Mouse (Mus musculus) stomach, embryonic 16.5 days (tissue): ENCODE data around the gene Zfp444. TPM values are rescaled to one million over a fixed set of nuclear protein-coding genes. Genes with fewer than 3 reads are reported as not detected.
"Not testable (repeated sequence)": the region's sequence is repeated elsewhere in the genome, so short reads cannot be mapped to it uniquely, and the experiment has no call there.

ENCODE experiments used
- ATAC-seq: fragments of 200-750 bp; cut with Nextera tagmentation; 2 replicates; pipeline ENCODE4 v1.8.0; 2017; ENCODE audit warnings: moderate number of reproducible peaks, moderate TSS enrichment; ENCODE audit not compliant: insufficient read depth, low FRiP score
- H3K27ac ChIP-seq: fragments of 300-500 bp; sonication (generic); 2 replicates; pipeline ENCODE4 v1.5.1; 2014; ENCODE audit warnings: low read length
- H3K27me3 ChIP-seq: fragments of 300-500 bp; sonication (generic); 2 replicates; pipeline ENCODE4 v1.6.1; 2014; ENCODE audit warnings: low read length, control low read depth, mixed read lengths; ENCODE audit not compliant: control insufficient read depth, insufficient read depth
- H3K36me3 ChIP-seq: fragments of 300-500 bp; sonication (generic); 2 replicates; pipeline ENCODE4 v1.6.1; 2014; ENCODE audit warnings: low read length; ENCODE audit not compliant: control insufficient read depth, insufficient read depth
- H3K4me1 ChIP-seq: fragments of 300-500 bp; sonication (generic); 2 replicates; pipeline ENCODE4 v1.6.1; 2014; ENCODE audit warnings: low read length, control low read depth, mixed read lengths; ENCODE audit not compliant: control insufficient read depth, insufficient read depth
- H3K4me2 ChIP-seq: fragments of 300-500 bp; sonication (generic); 2 replicates; pipeline ENCODE4 v1.6.1; 2014; ENCODE audit warnings: low read depth, low read length, mixed read lengths
- H3K4me3 ChIP-seq: fragments of 300-500 bp; sonication (generic); replicated peaks from 2 replicates; pipeline ENCODE4 v1.5.1; 2014; ENCODE audit warnings: mild to moderate bottlenecking, low read length
- H3K9ac ChIP-seq: fragments of 300-500 bp; sonication (generic); 2 replicates; pipeline ENCODE4 v1.6.1; 2014; ENCODE audit warnings: low read length
- H3K9me3 ChIP-seq: fragments of 300-500 bp; sonication (generic); replicated peaks from 2 replicates; pipeline ENCODE4 v1.6.1; 2016; ENCODE audit warnings: low read length, control low read depth; ENCODE audit not compliant: control insufficient read depth
- WGBS: fragments of 180-500 bp; shearing (Covaris S2); extraction: QIAGEN DNeasy Blood & Tissue Kit; methylation state at CpG from one replicate; pipeline ENCODE4 v1.1.7; 2014; 5-methylcytosine and 5-hydroxymethylcytosine counted together
- polyA plus RNA-seq: library from polyadenylated mRNA; unstranded; fragments of >200 nt; fragmentation: Nextera tagmentation; extraction: Ambion mirVana; gene quantifications from 2 replicates; pipeline ENCODE4 v1.2.1, GENCODE M21; 2015

Gene Zfp444
- polyA plus RNA-seq, 1 experiment from 2014 or later: 32.7 TPM

DNA sequence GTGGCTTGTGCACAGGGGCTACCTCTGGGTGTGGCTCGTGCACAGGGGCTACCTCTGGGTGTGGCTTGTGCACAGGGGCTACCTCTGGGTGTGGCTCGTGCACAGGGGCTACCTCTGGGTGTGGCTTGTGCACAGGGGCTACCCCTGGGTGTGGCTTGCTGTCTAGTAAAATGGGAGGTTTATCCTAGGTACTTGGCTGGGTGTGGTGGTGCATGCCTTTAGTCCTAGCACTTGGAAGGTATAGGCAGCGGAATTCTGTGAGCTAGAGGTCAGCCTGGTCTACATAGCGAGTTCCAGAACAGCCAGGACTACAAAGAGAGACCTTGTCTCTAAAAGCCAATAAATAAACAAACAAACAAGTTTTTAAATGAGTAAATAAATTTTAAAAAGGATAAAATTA lies 42.7 kb downstream of the Zfp444 start:
- WGBS: 70% methylated on average over 3 of the region's 4 CpGs
- H3K4me2 ChIP-seq, H3K36me3 ChIP-seq, H3K4me3 ChIP-seq, H3K9me3 ChIP-seq, H3K4me1 ChIP-seq, H3K9ac ChIP-seq, H3K27me3 ChIP-seq, H3K27ac ChIP-seq, ATAC-seq: not testable (repeated sequence)

DNA sequence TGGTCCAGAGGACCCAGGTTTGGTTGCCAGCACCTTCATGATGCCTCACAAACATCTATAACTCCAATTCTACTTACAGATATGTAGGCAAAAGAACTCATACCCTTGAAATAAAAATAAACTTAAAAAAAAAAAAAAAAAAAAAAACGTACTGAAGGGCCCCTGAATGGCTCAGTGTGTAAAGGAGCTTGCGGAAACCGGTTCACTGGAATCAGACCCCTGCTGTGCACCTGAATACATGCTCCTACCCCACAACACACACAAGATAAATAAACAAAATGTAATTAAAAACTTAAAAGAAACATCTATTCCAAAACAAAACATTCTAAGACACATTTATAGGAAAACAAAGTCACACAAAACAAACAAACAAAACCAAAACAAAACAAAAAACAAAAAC lies 48.1 kb downstream of the Zfp444 start:
- WGBS: 51% methylated on average over 3 of the region's 3 CpGs
- no peak for ATAC-seq
- H3K36me3 ChIP-seq: no peaks in the 10 kb centered on the region

DNA sequence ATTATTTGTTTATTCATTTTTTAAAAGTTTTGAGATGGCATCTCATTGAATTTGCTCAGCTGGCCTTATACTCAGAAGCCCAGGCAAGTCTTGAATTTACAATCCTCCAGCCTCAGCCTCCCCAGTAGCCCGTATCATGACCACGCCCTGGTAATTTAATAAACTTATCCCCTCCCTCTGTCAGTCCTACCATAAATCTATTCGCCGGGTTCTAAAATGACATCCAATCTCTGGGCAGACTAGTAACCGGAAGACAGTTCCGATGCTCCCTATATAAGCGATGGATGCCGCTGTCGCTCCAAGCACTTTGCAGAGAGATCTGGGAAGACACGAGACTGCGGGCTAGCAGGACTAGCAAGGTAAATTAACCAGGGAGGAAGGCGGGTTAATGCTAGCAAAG lies 50.0 kb downstream of the Zfp444 start, which contains the start of gene Zscan5b:
Zscan5b (plus strand) TSS at position 301 of the 400 bp plus-strand sequence.
- Histone ChIP-seq H3K9me3 (no peaks in the 10 kb centered on the region), H3K4me2 (no peak within 1 kb of the TSS), H3K4me3 (no peak within 1 kb of the TSS), H3K27me3 (no peaks in the 10 kb centered on the region), H3K9ac (no peak within 1 kb of the TSS), H3K4me1 (no peaks in the 10 kb centered on the region), H3K36me3 (no peaks in the 10 kb centered on the region), H3K27ac (no peak within 1 kb of the TSS)
- 89% methylated on average over 12 of the region's 12 CpGs for WGBS
- no peak for ATAC-seq

More for the DNA sequence above, 48.1 kb downstream of the Zfp444 start:
- no peak overlapping the region for H3K27ac ChIP-seq
- no peak overlapping the region for H3K4me2 ChIP-seq
- no peak overlapping the region for H3K9ac ChIP-seq
- H3K4me1 ChIP-seq: no peaks in the 10 kb centered on the region
- H3K4me3 ChIP-seq: no peak overlapping the region
- no peaks in the 10 kb centered on the region for H3K9me3 ChIP-seq
- no peaks in the 10 kb centered on the region for H3K27me3 ChIP-seq

DNA sequence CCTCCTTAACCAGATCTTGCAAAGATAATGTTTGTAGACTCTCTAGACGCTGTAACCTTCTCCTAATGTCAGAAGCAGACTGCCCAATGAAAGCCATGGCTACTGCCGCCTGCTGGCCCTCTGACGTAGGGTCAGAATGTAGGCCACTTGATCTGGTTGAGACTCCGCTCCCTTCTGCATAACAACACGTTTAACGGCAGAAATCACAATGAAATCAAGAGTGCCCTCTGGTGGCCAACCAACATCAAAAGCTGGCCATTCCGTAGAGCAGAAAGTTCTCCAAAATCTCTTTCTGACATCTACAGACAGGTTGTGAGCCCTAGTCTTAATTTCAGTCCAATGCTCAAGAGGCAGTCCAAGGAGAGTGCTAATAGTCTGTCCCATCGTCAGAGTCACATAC lies 56.5 kb downstream of the Zfp444 start:
- not testable (repeated sequence) for H3K4me3 ChIP-seq, H3K27me3 ChIP-seq, H3K36me3 ChIP-seq, H3K27ac ChIP-seq, ATAC-seq, H3K4me1 ChIP-seq, H3K9me3 ChIP-seq, H3K4me2 ChIP-seq, H3K9ac ChIP-seq
- 51% methylated on average over 8 of the region's 8 CpGs for whole genome bisulfite sequencing

DNA sequence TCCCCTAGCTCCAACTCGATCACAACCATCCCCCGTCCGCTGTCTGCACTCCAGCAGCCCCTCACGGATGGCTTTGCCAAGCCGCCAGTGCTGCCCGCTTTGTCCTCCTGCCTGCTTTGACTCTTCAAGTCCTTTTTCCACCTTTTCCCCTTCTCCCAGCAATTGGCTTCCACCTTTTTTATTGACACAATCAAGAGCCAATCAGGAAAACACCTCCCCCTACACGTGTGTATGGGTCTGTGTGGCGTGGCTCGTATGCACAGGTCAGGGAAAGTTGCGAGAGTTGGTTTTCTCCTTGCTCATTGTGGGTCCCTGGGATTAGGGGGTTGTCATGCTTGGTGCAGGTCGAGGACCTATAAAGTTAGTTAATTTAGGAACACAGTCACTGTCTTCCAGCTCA lies 67.8 kb downstream of the Zfp444 start:
- WGBS: 41% methylated on average over 11 of the region's 11 CpGs
- no peak overlapping the region for H3K4me2 ChIP-seq
- no peak for ATAC-seq
- no peaks in the 10 kb centered on the region for H3K4me1 ChIP-seq
- no peaks in the 10 kb centered on the region for H3K36me3 ChIP-seq
- no peak overlapping the region for H3K9ac ChIP-seq
- H3K9me3 ChIP-seq: no peaks in the 10 kb centered on the region
- H3K4me3 ChIP-seq: no peak overlapping the region
- no peak overlapping the region for H3K27ac ChIP-seq
- H3K27me3 ChIP-seq: no peaks in the 10 kb centered on the region

DNA sequence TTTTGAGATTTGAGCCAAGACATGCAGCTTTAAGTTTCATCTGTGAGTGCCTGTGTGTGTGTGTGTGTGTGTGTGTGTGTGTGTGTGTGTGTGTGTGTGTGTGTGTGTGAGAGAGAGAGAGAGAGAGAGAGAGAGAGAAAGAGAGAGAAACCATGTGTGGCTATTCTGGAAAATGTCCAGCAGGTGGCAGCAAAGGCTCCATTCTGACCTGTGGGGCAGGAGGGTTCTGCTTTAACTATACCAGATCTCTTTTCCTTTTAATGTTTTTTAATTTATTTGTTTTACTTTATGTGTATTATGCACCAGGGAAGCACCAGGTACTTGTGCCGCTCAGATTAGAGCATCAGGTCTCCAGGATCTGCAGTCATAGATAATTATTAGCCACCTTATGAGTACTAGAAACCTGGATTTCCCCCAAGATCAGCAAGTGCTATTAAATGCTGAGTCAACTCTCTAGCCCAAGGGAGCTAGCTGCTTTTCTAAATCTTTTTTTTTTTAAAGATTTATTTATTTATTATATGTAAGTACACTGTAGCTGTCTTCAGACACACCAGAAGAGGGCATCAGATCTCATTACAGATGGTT lies 68.9 kb downstream of the Zfp444 start:
- not testable (repeated sequence) for H3K27me3 ChIP-seq, H3K9ac ChIP-seq, H3K27ac ChIP-seq, H3K36me3 ChIP-seq, H3K4me2 ChIP-seq, H3K4me3 ChIP-seq, ATAC-seq, H3K9me3 ChIP-seq, H3K4me1 ChIP-seq
- WGBS: 12% methylated on average over 1 of the region's 1 CpGs

Other genes starting within 250 kb of the Zfp444 start
- not detected in 2 replicates for gene Vmn1r65, start 161.2 kb upstream of the Zfp444 start, polyA plus RNA-seq
- gene Nlrp4c, start 127.1 kb upstream of the Zfp444 start, polyA plus RNA-seq: not detected in 2 replicates
- 15.0 and 22.0 TPM in 2 replicates for gene Zfp787, start 16.2 kb upstream of the Zfp444 start, polyA plus RNA-seq
- not detected in 2 replicates for gene Galp, start 24.9 kb downstream of the Zfp444 start, polyA plus RNA-seq
- gene Zscan5b, start 50.1 kb downstream of the Zfp444 start, polyA plus RNA-seq: not detected in 2 replicates
- not detected in 2 replicates for gene Epp13, start 80.5 kb downstream of the Zfp444 start, polyA plus RNA-seq
- 7.4 and 9.8 TPM in 2 replicates for gene Zfp667, start 114.4 kb downstream of the Zfp444 start, polyA plus RNA-seq
- 4.6 and 5.9 TPM in 2 replicates for gene Zfp583, start 159.1 kb downstream of the Zfp444 start, polyA plus RNA-seq
- gene Gm3854, start 171.5 kb downstream of the Zfp444 start, polyA plus RNA-seq: 1.3 and 1.7 TPM in 2 replicates
- 2.8 and 3.0 TPM in 2 replicates for gene Zfp78, start 191.1 kb downstream of the Zfp444 start, polyA plus RNA-seq
- 6.4 and 6.7 TPM in 2 replicates for gene Zfp28, start 211.1 kb downstream of the Zfp444 start, polyA plus RNA-seq
- gene Smim17, start 226.5 kb downstream of the Zfp444 start, polyA plus RNA-seq: 0.31 TPM in 1 of 2 replicates, not detected in the other
- gene Gm20715, start 238.1 kb downstream of the Zfp444 start, polyA plus RNA-seq: not detected in 2 replicates